Mouse (Mus musculus): ENCODE data around the gene Dab2ip.

DNA sequence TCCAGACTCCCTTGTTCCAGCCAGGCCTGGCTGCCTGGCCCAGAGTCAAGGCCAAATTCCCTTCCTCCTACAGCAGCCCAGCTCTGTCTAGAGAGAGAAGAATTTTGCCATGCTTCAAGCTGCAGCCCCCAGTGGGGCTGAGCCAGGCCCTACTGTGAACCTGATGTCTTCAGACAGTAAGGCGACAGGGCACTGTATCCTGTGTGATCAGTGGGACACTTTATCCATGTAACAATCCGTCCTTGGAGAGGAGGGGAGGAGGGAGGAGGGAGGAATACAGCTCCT, 1.4 kb downstream of the Dab2ip start:
- TF ChIP-seq GATA1 (IDR thresholded peaks at IDR 0.05; ENCODE audit: borderline replicate concordance, low read length) (no peak), CTCF (IDR thresholded peaks at IDR 0.05; ENCODE audit: low read depth, low read length) (no peak)

Measured in G1E (cell line).